Mouse (Mus musculus): Measurements from ENCODE around the gene Rita1.

Gene Rita1

DNA sequence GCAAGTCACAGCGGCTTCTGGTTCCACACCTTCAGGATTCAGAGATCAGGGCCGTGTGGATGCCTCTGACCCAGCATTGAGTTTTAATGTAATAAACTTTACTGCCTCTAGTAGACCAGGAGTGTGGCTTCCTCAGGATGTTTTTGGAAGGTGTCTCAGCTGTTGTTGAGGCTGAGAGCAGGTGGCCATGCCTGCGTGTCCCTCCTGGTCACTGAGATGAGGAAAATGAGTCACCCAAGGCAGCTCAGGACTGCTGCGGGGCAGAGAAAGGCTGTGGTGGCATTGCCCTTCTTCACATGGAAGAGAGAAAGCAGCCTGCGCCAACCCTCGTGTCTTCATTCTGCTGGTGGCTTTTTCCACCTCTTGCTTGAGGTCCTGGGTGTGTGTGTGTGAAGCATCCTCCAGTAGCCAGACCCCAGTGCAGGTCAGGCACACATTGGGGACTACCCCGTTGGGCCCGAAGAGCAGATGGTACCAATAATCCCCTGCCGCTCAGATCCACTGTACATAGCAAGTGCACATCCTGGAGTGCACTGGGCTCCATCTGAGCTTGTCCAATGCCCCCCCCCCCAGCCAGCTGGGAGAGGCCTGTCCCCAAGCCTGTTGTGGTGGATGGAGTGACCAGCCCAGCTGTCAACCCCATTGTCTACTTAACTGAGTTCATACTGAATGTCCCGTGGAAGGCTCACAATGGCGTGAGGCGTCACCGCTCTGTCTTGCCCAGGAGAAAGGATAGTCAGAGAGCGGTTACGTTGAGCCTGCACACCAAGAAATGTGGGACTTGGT lies 15.3 kb upstream of the Rita1 start:
- in situ Hi-C loops (cut with MboI): loop anchor here (10.0 kb wide), 1 partner anchor 47 kb away; no protein-coding TSS in a partner anchor

DNA sequence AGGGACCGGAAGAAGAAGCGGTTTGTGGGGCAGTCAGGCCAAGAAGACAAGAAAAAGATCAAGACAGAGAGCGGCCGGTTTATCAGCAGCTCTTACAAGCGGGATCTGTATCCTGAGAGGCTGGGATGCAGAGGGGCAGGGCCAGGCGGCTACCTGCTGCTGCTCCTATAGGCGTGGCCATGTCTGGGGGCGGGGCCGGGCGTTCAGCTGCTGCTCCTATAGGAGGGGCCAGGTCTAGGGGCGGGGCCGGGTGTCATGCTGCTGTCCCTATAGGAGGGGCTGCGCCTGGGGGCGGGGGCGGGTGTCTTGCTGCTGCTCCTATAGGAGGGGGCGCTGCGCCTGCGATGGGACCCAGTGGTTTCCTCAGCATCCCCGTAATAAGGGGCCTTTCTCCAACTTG lies 14.0 kb upstream of the Rita1 start:
- in situ Hi-C loops (cut with MboI): loop anchor here (10.0 kb wide), 1 partner anchor 48 kb away; no protein-coding TSS in a partner anchor

DNA sequence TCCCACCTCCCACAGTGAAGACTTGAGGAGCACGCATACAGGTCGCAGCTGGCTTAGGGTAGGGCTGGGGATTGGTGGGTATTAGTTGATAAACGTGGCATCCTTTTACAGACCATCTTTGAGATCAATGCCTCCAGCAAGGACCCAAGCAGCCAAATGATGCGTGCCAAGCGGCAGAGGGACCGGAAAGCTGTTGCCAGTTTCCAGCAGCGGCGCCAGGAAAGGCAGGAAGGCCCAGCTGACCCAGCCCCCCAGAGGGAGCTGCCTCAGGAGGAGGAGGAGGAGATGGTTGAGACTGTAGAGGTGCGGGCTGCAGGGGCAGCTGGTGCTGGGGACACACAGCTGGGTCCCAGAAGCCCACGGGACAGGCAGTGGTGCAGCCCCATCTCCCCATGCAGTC lies 12.0 kb upstream of the Rita1 start:
- in situ Hi-C loops (cut with MboI): loop anchor here (10.0 kb wide), 1 partner anchor 50 kb away; no protein-coding TSS in a partner anchor

DNA sequence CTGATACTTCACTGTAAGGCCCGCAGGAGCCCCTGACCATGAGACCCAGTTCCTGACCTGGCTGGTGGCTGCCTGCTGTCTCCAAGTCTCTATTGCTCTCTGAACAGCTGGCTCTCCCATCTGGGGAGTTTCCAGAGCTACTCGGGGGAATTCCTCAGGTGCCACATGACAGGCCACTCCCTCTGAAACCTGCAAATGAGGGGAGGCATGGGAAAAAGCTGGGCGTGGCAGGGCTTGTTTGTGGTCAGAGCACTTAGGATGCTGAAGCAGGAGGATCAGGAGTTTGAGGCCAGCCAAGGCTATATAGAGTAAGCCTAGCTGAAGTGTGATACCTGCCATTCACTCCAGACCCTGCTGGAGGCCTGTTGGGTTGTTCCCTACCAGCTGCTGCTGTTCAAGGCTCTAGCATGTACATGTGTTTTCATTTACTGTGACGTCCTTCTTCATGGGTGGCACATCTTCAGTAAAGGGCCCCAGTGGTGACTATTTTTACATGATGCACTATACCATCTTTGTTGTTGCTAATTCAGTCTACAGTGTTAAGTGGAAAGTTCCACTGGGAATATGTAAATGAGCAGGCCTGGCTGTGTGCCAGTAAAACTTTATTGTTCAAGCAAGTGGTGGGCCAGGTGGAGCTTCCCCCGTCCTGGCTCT lies 9.9 kb upstream of the Rita1 start:
- in situ Hi-C loops (cut with MboI): loop anchor here (10.0 kb wide), 1 partner anchor 52 kb away; no protein-coding TSS in a partner anchor

DNA sequence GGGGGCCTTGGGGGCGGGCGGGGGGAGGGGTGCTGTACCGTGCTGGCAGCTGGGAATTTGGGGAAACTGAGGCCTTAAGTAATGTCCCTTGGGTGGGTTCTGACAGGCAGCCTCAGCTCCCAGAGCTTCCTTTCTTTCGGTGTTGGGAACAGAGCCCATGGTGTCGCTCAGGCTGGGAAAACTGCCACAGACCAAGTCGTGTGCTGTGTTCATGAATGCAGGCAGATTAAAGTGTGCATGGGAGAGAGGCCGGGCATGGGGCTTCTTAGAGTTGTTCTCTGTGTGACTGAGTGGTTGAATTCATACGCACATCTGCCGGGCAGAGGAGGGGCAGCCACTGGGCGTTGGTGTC lies 9.4 kb upstream of the Rita1 start:
- in situ Hi-C loops (cut with MboI): loop anchor here (10.0 kb wide), 1 partner anchor 53 kb away; no protein-coding TSS in a partner anchor

DNA sequence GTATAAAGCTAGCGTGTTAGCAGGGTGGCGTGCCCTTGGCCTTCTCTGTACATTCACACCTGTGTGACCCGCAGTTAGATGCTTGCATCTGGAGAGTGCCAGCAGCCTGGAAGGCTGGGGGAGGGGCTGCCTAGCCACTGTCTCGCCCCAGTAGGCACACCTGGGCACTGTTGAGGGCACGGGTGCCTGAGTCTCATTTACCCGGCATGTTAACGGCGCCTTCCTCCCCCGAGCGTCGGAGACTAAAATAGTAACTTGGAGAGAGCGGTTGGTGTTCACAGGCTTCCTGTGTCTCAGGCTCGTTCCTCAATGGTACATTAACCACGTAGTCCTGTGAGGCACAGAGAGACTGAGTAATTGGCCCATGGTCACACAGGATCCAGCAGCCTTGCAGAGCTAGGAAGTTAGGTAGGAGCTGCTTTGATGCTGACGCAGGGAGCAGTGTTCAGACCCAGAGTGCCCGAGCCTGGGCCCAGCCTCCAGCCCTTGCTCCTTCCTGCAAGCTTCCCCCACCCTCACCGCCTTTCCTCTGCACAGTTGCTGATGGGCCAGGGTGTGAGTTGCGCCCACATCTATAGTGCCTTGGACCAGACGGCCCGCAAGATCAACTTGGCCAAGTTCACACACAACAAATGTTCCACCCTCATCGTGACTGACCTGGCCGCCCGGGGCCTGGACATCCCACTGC lies 8.8 kb upstream of the Rita1 start:
- in situ Hi-C loops (cut with MboI): loop anchor here (10.0 kb wide), 1 partner anchor 54 kb away; no protein-coding TSS in a partner anchor

DNA sequence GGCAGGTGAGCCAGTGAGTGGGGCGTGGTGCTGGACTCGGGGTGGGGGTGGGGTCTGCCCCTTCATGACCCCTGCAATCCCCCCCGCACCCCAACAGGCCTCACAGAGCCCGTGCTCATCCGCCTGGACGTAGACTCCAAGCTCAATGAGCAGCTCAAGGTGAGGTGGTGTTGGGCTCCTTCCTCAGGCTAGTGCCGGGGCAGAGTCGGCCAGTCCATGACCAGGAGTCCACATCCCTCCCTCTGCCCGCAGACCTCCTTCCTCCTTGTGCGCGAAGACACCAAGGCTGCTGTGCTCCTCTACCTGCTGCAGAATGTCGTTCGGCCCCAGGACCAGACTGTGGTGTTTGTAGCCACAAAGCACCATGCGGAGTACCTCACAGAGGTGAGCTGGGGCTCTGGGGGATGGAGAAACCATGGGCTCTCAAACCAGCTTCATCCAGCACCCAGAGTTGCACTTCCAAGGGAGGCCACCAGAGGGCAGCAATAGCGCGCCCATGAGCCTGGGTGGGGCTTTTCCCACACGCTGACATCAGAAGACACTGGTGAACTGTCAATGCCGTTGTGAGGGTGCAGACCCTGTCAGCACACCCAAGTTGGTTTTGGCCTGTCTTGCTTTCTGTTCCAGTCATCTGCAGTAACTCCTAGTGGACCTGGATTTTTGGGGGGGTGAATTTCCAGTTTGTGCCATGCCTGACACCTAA lies 8.1 kb upstream of the Rita1 start:
- in situ Hi-C loops (cut with MboI): loop anchor here (10.0 kb wide), 1 partner anchor 54 kb away; no protein-coding TSS in a partner anchor

DNA sequence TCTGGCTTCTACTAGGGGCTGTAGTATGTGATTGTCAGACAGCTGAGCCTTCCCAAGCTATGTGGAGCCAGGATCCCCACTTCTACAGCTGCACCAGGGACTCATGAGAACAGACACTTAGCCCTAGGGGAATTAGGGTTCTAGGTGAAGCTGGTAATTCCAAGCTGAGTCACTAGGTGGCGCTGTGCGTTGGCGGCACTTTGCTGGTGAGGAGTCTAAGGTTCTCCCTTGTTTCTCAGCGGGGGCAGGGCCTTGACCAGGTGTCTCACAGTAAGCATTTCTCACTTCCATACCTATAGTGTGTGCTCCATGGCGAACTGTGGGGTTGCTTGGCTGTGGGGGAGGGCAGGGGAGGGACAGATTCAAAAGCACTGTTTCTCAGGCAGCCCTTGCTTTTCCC lies 6.8 kb upstream of the Rita1 start:
- in situ Hi-C loops (cut with MboI): loop anchor here (5.0 kb wide), 2 partner anchors 33 to 93 kb away; partner anchors contain the start of gene Dtx1

DNA sequence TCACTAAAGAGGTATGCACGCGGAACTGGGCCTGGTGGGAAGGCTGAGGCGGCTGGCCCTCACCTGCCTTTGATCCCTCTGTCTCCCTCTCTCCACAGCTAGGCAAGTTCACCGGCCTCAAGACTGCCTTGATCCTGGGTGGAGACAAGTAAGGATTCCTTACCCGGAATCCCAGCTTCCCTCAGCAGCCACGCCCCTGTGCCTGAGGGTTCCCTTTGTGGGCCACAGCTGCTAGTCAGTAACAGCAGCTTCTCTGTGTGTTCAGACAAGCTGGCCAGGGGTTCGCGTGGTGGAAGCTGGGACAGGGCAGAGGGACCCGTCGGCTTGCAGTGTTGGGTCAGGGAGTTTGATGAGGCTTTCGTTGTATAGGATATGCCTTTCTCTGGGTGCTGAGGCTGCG lies 6.4 kb upstream of the Rita1 start:
- in situ Hi-C loops (cut with MboI): loop anchor here (5.0 kb wide), 2 partner anchors 34 to 94 kb away; partner anchors contain the start of gene Dtx1

DNA sequence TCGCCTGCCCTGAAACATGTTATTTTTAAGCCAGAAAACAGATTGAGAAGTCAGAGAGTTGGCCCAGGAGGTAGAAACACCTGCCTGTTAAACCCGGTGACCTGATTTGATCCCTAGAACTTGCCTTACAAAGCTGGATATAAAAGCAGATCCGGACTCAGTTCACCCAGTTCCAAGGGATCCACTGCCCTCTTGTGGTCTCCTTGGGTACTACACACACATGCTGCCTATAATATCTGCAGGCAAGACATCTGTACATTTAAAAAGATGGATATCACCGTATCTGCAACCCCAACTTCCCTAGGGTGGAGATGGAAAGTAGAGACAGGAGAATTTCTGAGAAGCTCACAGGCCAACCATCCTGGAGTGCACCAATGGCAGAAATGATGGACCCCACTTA lies 3.5 kb upstream of the Rita1 start:
- in situ Hi-C loops (cut with MboI): loop anchor here (5.0 kb wide), 2 partner anchors 36 to 96 kb away; partner anchors contain the start of gene Dtx1

DNA sequence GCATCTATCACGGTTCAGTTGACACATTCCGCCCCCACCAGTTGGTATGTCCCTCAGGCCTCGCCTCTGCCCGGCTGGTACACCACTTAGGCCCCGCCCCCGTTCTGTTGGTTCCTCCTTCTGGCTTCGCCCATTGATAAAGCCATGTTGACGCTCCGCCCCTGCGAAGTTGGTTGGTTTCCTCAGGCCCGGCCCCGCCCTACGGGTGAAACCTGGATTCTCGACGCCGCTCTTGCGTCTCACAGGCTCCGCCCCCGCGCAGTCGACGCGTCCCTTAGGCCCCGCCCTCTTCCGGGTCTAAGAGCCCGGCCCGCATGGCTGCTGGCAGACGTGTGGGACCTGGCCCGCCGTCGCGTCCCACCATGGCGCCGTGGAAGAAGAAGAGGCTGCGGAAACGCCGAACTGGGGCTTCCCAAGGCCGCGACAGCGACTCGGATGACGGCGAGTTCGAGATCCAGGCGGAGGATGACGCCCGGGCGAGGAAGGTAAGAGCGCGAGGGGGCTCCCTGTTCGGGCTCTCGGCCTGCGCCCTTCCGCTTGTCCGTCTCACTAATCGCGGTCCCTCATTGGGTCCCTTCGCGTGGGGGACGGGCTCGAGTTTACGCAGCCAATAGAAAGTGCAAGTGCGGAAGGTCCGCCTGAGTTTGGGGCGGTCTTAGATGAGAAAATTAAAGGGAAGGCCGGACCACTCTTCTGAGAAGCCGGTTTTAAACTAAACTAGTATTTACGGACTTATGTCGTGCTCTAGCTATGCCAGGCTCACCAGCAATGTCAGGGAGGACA lies 624 bp upstream of the Rita1 start:
- in situ Hi-C loops (cut with MboI): no loop called here

DNA sequence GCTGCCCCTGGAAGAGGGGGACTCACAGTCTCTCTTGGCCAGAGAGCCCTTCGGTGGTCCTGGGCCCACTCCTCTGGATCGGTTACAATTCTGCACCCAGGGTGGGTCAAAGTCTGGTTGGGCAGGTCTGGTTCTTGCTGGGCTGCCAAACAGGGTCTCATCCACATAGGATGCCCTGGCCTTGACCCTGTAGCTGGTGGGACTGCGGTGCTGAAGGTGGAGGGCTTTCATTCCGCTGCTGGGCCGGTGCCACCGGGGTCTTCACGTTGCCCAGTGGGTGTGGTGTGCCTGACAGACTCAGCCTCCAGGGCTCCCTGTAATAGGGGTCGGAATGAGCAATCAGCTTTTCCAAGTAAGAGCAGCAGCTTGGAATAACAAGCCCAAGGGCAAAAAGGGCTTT lies 973 bp downstream of the Rita1 start:
- in situ Hi-C loops (cut with MboI): no loop called here

DNA sequence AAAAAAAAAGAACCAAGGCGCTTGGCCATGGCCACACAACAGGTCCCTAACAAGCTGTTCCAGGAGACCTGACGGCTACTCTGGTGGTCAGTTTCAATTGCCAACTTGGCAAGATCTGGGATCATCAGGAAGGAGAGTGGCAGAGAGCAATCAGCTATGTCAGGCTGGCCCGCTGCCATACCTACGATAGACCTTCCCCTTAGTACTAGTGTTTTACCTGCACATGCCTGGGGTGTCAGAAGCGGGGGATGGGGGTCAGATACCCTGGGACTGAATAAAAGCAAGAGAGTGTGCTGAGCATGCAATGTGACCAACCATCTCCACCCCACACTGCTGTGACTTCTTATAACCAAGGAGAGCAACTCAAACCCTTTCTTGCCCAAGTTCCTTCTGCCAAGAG lies 1.5 kb downstream of the Rita1 start:
- in situ Hi-C loops (cut with MboI): no loop called here

DNA sequence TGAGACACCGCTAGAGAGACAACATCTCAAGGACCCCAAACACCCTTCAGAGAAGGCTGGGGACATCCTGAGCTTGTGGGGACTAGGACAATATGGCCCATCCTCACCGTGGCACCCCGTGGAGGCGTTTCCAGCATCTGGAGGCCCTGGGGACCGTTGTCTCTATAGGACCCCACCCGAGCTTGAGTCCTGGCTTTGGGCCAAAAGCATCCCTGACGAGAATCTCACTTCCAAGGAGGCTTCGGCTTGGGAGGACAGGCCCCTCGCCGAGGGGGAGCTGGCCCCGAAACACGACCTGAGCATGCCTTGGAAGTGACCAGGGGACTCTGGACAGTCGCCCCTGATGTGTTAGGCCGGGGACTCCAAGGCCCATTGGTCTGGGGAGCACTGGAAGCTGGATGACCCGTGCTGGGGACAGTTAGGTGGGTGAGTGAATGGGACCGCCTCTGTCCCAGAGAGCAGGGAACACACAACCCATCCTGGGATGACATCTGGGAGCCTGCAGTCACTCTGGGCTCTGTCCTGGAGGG lies 3.1 kb downstream of the Rita1 start:
- in situ Hi-C loops (cut with MboI): loop anchor here (5.0 kb wide), 1 partner anchor 92 kb away; no protein-coding TSS in a partner anchor

DNA sequence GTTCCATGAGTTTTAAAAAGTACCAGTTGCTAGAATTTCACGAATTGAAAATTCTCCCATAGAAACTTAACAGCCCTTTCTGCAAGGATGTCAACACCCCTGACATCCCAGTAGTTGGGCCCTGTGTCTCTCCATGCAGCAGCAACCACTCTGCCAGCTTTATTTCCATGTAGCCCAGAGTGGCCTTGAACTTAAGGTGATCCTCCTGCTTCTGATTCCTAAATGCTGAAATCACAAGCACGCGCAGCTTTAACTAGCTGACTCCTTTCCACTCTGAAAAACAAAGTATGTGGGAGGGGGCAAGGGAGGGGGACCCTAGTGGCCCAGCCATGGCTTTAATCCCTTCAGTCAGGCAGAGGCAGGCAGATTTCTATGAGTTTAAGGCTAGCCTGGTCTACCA lies 5.1 kb downstream of the Rita1 start:
- in situ Hi-C loops (cut with MboI): loop anchor here (5.0 kb wide), 1 partner anchor 90 kb away; no protein-coding TSS in a partner anchor

DNA sequence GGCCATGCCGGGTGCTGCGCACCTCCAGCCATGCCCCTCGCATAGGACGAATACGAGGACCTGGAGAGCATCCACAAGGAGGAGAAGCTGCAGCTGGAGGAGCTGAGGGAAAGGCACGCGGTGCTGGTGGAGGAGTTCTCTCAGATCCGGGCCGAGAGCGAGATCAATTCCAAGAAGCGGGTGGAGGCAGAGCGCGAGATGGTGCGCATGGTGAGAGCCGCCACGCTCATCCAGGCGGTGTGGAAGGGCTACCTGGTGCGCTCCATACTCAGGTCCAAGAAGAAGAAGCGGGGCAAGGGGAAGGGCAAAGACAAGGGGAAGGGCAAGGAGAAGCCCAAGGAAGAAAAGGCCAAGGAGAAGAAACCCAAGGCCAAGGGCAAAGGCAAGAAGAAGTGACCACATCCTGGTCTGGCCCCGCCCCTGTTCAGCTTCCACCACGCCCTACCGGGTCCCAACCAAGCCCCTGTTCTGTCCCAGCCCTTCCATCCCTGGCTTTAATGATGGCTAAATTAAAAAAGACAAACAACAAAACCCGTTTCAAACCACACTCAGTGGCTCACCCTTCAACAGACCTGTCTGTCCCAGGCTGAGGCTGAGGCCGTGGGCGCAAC lies 5.7 kb downstream of the Rita1 start:
- in situ Hi-C loops (cut with MboI): loop anchor here (5.0 kb wide), 1 partner anchor 89 kb away; no protein-coding TSS in a partner anchor

DNA sequence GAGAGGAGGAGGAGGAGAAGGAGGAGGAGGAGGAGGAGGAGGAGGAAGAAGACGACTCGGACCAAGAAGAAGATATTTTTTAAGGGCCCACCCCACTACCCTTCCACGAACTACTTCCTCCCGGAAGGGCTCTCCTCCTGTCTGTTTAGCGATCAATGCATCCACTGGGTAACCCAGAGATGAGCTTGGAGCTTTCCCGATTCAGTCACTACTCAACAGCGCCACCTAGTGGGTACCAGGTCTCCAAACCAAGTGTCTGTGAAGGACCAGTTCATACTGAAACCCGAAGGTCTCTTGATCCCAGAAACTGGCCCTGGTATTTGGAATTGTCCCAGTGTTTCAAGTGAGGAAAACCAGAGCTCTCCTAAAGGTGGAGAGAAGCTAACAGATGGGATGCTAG lies 6.7 kb downstream of the Rita1 start:
- in situ Hi-C loops (cut with MboI): loop anchor here (5.0 kb wide), 1 partner anchor 88 kb away; no protein-coding TSS in a partner anchor

DNA sequence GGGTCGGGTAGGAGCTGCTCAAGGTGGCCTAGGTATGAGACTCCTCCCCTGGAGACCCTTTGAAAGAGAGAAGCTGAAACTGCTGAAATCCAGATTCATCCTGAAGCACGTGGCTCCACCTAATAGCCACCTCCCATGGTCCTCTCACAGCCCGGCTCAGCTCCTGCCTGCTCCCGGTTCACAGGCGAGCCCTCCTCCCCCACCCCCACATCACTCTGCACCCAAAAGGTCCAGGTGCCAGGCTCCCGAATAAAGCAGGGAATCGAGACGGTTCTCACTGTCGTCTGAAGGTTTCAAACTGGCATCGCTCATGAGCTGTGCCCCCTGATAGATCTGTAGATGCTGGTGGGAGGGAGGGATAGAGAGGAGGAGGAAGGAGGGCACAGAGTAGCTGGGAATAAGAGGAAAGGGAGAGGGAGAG lies 7.1 kb downstream of the Rita1 start:
- in situ Hi-C loops (cut with MboI): loop anchor here (5.0 kb wide), 1 partner anchor 88 kb away; no protein-coding TSS in a partner anchor

DNA sequence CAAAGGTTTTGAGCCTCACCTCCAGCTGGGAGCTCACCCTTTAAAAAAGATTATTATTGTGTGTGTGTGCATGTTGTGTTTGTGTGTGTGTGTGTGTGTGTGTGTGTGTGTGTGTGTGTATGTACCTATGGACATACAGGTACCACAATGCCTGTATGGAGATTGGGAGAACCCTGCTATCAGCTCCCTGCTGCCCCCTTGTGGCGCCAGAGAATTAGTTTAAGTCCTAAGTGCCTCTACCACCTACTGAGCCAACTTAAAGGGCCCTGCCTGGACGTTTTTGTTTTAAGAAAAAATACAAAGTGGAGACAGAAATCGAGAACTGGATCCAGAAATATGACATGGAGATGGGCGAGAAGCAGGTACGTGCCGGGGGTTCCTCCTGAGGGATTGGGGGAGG lies 7.5 kb downstream of the Rita1 start:
- in situ Hi-C loops (cut with MboI): loop anchor here (5.0 kb wide), 1 partner anchor 88 kb away; no protein-coding TSS in a partner anchor

DNA sequence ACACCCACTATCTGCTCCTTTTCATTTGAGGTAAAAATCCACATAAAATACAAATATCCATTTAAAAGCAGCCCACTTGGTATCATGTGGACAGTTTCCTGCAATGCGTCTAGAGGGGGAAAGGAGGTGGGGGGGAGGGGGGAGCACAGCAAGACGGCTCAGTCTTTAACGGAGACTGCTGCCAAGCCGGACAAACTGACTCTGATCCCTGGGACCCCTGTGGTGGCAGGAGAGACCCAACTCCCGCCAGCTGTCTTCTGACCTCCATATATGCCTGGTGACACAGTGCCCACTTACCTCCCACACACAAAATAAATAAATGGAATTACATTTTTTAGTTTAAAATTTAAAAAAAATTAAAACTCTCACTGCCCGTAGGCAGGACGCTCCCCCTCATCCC lies 8.9 kb downstream of the Rita1 start:
- in situ Hi-C loops (cut with MboI): no loop called here

Measured in mature B cell (primary cell).